Mouse (Mus musculus) skeletal muscle tissue, adult 2 months (tissue): Measurements from ENCODE around the gene Ttc37.

ENCODE experiments used
- DNase-seq: peaks from one replicate; pipeline ENCODE4 v3.0.0-alpha.2; 2012; ENCODE audit warnings: low read depth, low spot score

Gene Ttc37

GRCm38 (mm10) chr13:76098493-76099303, at the start of gene Ttc37, which contains the start of gene Arsk:
Gene Ttc37, plus strand, starts transcription at chr13:76098734.
Gene Arsk, minus strand, starts transcription at chr13:76098660.
- peak; percentile 98 for DNase-seq

DNA sequence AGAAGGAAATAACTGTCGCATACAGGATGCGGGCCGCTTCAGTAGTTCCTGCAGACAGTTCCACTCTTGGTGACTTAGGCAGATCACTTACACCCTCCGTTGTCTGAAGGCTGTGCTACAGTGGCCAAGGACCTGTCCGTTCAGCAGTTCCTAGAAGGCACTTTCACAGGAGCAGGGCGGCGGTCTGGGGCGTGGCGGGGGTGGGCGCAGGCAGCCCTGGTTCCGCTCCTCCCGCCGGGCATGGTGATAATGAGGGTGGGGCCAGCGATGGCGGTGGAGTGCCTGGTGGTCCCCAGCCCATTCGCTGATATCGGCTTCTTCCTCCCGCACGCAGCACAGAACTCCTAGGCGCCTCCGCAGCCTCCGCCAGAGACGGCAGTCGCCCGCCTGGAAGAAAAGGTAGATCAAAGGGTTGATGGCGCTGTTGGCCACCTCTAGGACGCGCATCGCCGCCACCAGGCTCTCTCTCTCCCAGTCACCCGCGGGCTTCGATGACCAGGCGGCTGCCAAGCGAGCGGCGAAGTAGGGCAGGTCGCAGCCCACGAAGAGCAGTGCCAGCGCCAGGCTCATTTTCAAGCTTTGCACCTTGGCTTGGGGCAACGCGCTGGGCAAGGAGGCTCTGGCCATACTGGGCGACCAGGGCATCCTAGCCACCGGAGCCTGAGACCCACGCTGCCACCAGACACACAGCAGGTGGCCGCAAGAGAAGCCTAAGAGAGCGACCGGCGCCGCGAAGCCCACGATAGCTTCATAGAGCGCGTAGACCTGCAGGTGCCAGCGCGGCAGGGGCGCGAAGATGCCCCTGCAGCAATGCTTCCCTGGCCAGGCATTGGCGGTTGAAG, 42.9 kb upstream of the Ttc37 start:
- DNase-seq, result peak; percentile 13

GRCm38 (mm10) chr13:76056261-76056724, 42.2 kb upstream of the Ttc37 start:
- peak; percentile 21 for DNase-seq

DNA sequence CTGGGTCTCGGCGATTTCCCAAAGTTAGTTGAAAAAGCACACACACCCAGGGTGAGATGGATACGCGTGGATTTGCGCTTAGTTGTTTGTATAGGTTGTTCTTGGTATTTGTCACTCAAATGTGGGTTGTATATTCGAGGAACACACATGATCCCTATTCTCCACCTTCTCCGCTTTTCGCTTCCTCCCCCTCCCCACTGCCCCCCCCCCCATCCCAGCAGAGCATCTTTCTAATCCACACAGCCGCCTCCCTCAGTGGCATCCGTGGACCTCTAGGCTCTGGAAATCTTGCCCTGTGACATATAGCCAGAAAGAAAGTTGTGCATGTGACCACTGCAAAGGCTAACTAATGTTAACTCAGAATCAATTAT, 41.7 kb upstream of the Ttc37 start, which contains the start of gene Gpr150:
Gene Gpr150 (minus strand): TSS at position 101 of the 371 bp plus-strand sequence.
- DNase-seq, result no peak

DNA sequence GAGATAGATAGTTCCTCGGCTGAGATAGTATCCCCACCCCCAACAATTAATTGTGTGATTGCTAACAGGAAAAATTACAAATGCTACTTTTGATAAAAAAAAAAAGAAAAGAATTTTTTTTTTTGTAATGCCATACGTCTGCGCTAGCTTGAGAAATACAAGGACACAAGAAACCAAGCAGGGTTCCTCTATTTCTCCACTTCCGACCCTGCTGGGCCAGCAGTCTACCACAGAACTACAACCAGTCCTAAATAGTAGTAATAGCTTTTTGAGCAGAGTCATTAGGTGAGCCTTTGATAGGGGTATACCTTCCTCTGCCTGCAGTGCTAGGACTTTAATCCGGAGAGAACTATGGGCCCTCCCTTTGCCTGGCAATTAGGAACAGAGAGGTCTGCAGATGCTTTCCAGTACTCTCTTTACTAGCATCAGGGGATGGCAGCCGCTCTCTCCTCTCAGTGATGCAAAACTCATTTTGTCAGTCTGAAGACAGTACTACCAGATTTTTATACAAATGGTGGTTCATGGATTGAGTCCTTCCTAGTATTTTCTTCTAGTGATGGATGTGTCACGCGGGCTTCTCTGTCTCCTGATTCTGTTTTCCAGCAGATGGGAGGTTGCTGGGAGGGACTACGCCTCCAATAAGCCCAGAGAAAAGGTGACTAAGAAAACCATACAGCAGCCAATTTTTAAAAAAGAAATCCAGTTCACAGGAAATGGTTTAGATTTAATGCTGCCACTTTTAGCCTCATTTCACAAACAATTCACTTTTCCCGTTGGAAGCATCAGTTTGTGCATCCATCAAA, 41.1 kb upstream of the Ttc37 start:
- no peak for DNase-seq

GRCm38 (mm10) chr13:76059591-76059990, 38.9 kb upstream of the Ttc37 start:
- DNase-seq, result no peak

GRCm38 (mm10) chr13:76062126-76062525, 36.4 kb upstream of the Ttc37 start:
- DNase-seq, result no peak

- no peak for DNase-seq
These were observed 36.0 kb upstream of the Ttc37 start for GRCm38 (mm10) chr13:76062569-76062968.

DNA sequence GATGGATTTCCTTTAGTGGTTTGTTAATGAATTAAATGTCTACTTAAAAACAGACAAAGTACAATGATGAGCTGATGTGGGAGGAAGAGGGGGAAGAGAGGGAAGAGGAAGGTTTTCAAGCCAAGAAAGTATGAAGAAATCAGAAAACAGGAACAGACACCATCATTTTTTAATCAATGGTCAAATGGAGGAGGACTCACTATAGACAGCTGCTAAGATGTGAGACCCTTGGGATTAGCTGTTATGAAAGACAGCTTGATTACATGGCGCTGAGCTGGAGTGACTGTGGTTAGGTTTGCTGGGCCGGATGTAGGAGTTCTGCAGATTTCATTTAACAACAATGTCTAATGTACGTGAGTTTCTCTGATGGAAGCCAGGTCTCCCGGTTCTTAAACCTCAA, 35.0 kb upstream of the Ttc37 start:
- DNase-seq, result no peak

GRCm38 (mm10) chr13:76064363-76064945, 34.1 kb upstream of the Ttc37 start:
- DNase-seq, result no peak

DNA sequence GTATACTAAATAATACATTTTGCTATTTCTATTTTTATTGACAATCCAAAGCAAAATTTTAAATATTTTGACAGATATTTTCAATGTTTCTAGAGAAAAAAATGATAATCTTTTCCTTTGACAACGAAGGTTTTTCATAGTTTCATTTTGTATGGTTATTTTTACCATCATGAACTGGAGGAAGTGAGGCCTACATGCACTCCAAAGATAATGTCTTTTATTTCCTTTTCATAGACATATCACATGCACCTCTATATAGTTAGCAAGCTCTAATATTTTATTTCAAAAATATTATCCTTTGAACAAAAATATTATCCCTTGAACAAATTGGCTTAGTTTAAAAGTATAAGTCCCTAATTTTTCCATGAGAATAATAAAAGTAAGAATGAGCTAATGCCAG, 24.2 kb upstream of the Ttc37 start:
- no peak for DNase-seq

- DNase-seq, result peak; percentile 39
These were observed 430 bp upstream of the Ttc37 start for GRCm38 (mm10) chr13:76098116-76098492.

GRCm38 (mm10) chr13:76101989-76102388, 3.5 kb downstream of the Ttc37 start:
- DNase-seq, result no peak

- DNase-seq, result no peak
These were observed 10.7 kb downstream of the Ttc37 start for GRCm38 (mm10) chr13:76109069-76109824.

GRCm38 (mm10) chr13:76128799-76129198, 30.3 kb downstream of the Ttc37 start:
- DNase-seq, result no peak

GRCm38 (mm10) chr13:76132415-76132814, 33.9 kb downstream of the Ttc37 start:
- no peak for DNase-seq

GRCm38 (mm10) chr13:76138862-76139261, 40.3 kb downstream of the Ttc37 start:
- no peak for DNase-seq

- DNase-seq, result no peak
These were observed 42.7 kb downstream of the Ttc37 start for GRCm38 (mm10) chr13:76141117-76141808.

DNA sequence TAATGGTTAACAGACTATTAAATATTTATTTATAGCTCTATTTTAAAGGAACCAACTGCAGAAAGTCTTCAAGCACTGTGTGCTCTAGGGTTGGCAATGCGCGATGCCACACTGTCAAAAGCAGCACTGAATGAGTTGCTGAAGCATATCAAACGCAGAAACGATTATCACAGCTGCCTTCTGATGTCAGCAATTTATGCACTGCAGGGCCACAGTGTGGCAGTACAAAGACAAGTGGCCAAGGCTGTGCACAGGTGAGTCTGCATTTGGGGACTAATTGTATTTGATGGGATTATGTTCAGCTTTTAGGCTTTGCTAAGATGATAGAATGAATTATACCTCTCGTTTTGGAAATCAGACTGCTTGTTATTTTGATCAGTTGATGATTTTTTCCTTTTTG, 51.9 kb downstream of the Ttc37 start:
- DNase-seq, result no peak

DNA sequence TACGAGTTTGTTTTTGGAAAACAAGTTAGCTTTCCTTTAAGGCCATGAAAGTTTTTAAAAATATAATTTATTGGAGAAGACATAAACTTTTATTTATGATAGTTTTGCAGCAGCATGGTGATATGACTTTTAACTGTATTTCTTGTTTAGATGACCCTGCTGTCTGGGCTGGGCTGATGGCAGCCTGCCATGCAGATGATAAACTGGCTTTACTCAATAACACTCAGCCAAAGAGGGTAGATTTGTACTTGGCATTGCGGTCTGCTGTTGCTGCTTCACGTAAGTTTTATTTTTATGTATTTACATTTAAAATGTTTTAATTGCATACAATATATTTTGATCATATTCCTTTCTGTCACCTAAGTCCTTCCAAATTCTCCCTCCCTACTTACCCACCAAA, 58.6 kb downstream of the Ttc37 start:
- no peak for DNase-seq
